Mouse (Mus musculus) lung, postnatal 25 days (tissue): Measurements from ENCODE around the gene P3h2.

ENCODE experiments used
- DNase-seq: peaks from one replicate; pipeline ENCODE4 v3.0.0; 2022; ENCODE audit warnings: low spot score

P3h2 gene

GRCm38 (mm10) chr16:26065060-26065459 lies 40.5 kb downstream of the P3h2 start:
- DNase-seq: peak; percentile 23

GRCm38 (mm10) chr16:26060239-26061085 lies 45.1 kb downstream of the P3h2 start:
- no peak for DNase-seq

- DNase-seq: no peak
Observed at GRCm38 (mm10) chr16:26053631-26054030, 52.0 kb downstream of the P3h2 start.

GRCm38 (mm10) chr16:26049393-26050087 lies 56.0 kb downstream of the P3h2 start:
- no peak for DNase-seq

GRCm38 (mm10) chr16:26047870-26048269 lies 57.7 kb downstream of the P3h2 start:
- DNase-seq: no peak

GRCm38 (mm10) chr16:26047396-26047795 lies 58.2 kb downstream of the P3h2 start:
- no peak for DNase-seq

- DNase-seq: no peak
Observed at GRCm38 (mm10) chr16:26041929-26042303, 63.7 kb downstream of the P3h2 start.

GRCm38 (mm10) chr16:26041021-26041928 lies 64.3 kb downstream of the P3h2 start:
- peak; percentile 28 for DNase-seq

- no peak for DNase-seq
Observed at GRCm38 (mm10) chr16:26039320-26039719, 66.3 kb downstream of the P3h2 start.

- peak; percentile 34 for DNase-seq
Observed at GRCm38 (mm10) chr16:26035525-26035924, 70.1 kb downstream of the P3h2 start.

GRCm38 (mm10) chr16:26035079-26035478 lies 70.5 kb downstream of the P3h2 start:
- no peak for DNase-seq

- no peak for DNase-seq
Observed at GRCm38 (mm10) chr16:26029424-26030012, 76.1 kb downstream of the P3h2 start.

GRCm38 (mm10) chr16:26026416-26026815 lies 79.2 kb downstream of the P3h2 start:
- no peak for DNase-seq

- no peak for DNase-seq
Observed at GRCm38 (mm10) chr16:26024543-26024942, 81.0 kb downstream of the P3h2 start.

GRCm38 (mm10) chr16:26023352-26023751 lies 82.2 kb downstream of the P3h2 start:
- no peak for DNase-seq

- DNase-seq: no peak
Observed at GRCm38 (mm10) chr16:26021759-26022158, 83.8 kb downstream of the P3h2 start.

- DNase-seq: no peak
Observed at GRCm38 (mm10) chr16:26005811-26006210, 99.8 kb downstream of the P3h2 start.

GRCm38 (mm10) chr16:26003261-26003660 lies 102.3 kb downstream of the P3h2 start:
- no peak for DNase-seq

- no peak for DNase-seq
Observed at GRCm38 (mm10) chr16:26002848-26003247, 102.7 kb downstream of the P3h2 start.

- no peak for DNase-seq
Observed at GRCm38 (mm10) chr16:25994605-25995004, 111.0 kb downstream of the P3h2 start.

- DNase-seq: no peak
Observed at GRCm38 (mm10) chr16:25987221-25987620, 118.4 kb downstream of the P3h2 start.

GRCm38 (mm10) chr16:25983635-25984034 lies 121.9 kb downstream of the P3h2 start:
- no peak for DNase-seq
